Mouse (Mus musculus) R1 (cell line): Measurements from ENCODE around the gene Rmdn3.

Experiments used
- DNase-seq: peaks from one replicate; pipeline ENCODE4 v3.0.0-alpha.2; 2018; ENCODE audit warnings: low read depth, low spot score

Gene Rmdn3

GRCm38 (mm10) chr2:119101552-119101951 is 55.3 kb downstream of the Rmdn3 start:
- peak; percentile 32 for DNase-seq
